Mouse (Mus musculus) spleen, postnatal 14 days (tissue): Measurements from ENCODE around the gene Spata3.

ENCODE experiments used
- DNase-seq, 2 experiments: peaks; one replicate each; pipeline ENCODE4 v3.0.0; 2021 to 2022; ENCODE audit warnings: low spot score in 2 of 2

The Spata3 gene

DNA sequence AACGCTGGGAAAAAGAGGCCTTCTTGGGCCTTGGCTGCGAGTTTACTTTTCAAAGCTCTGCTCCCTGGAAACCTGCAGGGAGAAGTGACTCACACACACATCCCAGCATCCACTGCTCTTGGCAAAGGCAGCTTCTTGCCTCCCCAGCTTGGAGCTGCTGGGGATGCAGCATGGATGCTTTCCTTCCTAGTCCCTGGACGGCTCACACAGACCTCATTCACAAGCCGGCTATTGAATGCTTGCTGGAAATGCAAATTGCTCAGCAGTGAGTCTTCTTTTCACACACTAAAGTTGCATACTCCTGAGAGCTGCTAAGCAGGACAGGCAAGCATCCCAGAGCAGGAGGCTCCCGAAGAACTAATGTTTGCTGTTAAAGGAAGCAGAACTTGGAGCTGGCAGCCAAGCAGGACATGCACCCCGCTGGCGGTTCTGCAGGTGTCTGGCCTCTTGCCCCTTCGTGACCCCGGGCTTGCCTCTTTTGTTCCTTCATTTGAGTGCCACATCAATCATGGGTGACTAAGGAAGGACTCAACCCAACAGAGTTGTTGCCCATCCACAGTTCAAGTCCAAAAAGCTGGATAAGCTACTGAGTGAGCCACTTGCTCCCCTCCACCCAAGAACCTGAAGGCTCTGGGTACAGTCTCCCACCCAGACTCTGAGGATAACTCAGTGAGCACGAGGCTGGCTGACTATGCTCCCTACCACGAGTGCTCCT is 15.8 kb downstream of the Spata3 start:
- DNase-seq = no peak

DNA sequence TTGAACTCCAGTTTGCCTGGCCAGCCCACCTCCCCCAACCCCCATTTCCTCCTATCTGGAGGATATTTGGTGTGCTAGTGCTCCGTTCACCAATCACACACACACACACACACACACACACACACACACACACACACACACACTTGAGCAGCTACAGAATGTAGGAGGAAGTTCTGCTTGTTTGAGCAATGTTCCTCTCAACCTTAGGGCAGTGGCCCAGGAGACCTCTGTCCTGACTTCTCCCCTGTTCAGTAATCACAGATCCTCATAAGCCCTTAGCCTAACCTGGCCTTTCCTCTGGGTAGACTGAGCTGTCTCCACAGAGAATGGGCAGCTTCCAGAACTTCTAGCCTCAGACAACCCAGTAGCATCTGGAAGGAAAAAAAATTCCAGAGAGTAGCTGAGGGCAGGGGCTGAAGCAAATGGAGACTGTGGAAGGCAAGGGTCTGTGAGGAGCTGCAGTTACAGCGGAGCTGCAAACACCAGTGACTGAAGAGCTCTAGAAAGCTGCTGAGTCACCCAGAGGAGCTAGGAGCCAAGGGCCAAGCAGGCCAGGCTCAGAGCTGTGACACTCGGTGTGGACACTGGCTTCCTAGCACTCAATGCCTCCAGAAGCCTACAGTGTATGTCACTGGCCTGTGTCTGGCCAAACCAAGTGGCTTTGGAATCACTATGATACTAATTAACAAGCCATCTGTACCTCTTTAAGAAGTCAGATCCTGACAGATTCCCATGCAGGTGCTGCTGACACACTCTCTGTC is 21.8 kb downstream of the Spata3 start:
- no peak for DNase-seq

DNA sequence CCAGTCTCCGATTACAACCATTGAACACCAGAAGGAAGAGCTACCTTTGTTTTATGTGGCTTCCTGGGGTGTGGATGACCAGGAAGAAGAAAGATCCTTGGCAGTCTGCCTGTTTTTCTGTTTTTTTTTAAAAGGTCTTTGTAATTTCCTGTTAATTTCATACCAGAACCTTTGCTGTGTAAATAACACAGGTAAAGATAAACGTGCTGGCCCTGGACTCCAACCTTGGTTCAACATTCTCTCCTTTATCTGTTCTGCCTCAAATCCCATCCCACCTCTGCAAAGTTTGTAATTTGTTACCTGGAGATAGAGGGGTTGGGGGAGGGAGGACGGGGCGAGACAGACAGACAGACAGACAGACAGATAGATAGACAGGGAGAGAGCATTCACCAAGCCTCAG is 23.5 kb downstream of the Spata3 start:
- DNase-seq = no peak

GRCm38 (mm10) chr1:86040817-86041216 is 24.2 kb downstream of the Spata3 start:
- DNase-seq = no peak

- no peak for DNase-seq
Measured at GRCm38 (mm10) chr1:86045056-86045455, 28.4 kb downstream of the Spata3 start.

DNA sequence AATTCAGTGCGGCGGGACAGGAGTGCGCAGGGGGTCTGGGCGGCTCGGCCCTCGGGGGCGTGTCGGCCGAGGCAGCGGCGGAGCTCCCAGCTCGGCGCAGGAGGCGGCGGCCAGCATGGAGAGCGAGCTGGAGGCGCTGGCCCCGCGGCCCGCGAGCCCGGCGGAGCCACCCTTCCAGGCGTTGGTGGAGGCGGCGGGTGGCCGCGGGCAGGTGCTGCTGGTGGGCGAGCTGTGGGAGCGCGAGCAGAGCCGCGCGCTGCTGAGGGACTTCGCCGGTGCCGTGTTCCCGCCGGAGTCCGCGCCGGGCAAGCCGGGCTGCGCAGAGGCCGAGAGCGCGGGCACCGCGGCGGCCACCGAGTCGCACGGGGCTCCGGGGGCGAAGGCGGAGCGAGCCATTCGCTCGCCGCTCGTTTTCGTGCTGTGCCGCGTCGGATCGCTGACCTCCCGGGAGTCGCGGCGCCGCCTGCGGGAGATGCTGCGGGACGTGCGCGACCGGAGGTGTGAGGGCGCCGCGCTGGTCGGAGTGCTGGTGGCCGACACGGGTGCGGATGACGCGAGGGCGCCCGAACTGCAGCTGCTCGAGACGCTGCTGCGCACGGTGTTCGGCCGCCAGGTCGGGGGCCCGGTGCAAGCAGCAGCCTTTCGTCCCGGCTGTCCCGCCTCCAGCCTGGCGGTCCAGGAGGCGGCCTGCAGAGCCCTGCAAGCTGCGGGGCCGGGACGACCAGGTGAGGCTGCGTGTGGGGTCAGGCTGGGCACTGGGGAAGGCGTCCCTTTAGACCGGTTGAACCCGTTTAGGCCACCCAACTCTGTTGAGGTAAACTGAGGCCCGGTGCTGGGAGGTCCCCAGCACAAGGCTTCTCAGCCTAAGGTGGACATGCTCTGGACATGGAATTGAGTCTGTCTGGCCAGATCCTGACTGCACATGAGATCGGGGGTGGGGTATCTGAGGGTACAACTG is 29.5 kb downstream of the Spata3 start, which contains the start of gene 2810459M11Rik:
Gene 2810459M11Rik, plus strand, starts transcription at position 16 of the 958 bp plus-strand sequence.
- no peak for DNase-seq

GRCm38 (mm10) chr1:86046833-86047563 is 30.4 kb downstream of the Spata3 start:
- DNase-seq = no peak

- DNase-seq = no peak
Measured at GRCm38 (mm10) chr1:86048231-86048630, 31.6 kb downstream of the Spata3 start.

GRCm38 (mm10) chr1:86048744-86049143 is 32.1 kb downstream of the Spata3 start:
- no peak for DNase-seq

GRCm38 (mm10) chr1:86053198-86053921 is 36.7 kb downstream of the Spata3 start:
- DNase-seq = no peak

DNA sequence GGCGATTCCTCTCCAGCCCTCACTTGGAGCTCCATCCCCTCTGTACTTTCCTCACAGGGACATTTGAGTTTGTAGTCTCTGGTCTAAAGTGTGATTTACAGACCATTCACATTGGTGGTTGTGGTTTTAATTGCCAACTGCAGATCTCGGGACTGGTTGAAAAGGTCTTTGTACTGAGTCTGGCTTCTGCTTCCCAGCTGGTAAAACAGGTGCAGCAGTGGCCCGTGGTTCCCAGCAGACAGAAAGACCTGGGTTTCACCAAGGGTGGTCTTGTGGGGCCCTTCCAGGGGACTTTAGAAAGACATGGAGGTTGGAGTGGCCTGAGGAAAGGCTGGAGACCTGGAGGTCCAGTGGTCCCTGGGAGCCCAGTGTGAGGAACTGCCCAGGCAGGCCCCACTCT is 38.3 kb downstream of the Spata3 start:
- no peak for DNase-seq

GRCm38 (mm10) chr1:86056284-86056683 is 39.7 kb downstream of the Spata3 start:
- no peak for DNase-seq

DNA sequence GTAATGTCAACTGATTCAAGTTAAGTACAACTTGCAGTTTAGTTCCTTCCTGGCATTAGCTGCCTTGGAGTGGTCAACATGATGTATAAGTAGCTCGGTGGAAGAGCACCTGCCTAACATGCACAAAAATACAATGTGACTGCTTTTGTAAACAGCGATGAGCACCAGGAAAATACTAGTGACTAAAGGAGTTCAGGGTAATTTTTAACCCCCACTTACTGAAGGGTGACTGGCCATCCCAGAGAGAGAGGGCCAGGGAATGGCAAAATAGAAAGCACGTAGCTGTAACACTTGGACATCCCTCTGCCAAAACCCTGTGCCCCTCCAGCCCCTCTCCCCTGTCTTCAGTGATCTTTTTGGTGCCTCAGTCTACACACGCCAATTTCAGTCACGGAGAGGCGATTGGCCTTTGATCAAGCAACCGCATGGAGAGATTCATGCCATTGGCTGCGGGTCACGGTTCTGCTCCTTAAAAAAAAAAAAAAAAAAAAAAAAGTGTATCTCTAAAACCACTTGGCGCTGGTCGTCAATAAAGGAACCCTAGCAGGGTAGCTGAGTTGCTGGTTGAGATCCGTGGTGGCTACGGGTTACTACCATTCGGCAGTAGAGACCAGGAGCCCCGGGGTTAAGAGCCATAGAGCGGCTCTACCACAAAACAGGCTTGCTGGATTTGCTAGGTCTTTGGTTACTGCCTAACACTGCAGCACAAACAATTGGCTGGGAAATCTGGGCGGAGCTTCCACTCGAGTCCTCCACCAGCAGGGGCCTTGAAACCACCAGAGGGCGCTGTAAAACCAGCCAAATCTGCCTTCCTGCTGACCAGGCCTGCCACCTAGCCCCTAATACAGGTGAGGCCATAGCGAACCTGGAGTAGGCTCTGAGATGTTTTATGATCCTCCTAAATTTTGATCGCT is 42.5 kb downstream of the Spata3 start:
- DNase-seq = peak; percentile 75 to 87

DNA sequence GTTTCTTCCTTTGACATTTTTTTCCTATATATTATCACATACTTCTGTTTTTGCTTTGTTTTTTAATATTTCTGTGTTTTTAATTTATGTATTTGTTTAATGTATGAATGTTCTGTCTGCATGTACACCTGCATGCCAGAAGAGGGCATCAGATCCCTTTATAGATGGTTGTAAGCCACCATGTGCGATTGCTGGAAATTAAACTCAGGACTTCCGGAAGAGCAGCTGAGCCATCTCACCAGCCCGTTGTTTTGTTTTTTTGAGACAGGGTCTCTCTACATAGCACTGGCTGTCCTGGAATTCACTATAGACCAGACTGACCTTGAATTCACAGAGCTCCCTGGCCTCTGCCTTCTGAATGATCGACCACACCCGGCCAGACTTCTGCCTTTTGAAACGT is 45.9 kb downstream of the Spata3 start:
- DNase-seq = no peak

DNA sequence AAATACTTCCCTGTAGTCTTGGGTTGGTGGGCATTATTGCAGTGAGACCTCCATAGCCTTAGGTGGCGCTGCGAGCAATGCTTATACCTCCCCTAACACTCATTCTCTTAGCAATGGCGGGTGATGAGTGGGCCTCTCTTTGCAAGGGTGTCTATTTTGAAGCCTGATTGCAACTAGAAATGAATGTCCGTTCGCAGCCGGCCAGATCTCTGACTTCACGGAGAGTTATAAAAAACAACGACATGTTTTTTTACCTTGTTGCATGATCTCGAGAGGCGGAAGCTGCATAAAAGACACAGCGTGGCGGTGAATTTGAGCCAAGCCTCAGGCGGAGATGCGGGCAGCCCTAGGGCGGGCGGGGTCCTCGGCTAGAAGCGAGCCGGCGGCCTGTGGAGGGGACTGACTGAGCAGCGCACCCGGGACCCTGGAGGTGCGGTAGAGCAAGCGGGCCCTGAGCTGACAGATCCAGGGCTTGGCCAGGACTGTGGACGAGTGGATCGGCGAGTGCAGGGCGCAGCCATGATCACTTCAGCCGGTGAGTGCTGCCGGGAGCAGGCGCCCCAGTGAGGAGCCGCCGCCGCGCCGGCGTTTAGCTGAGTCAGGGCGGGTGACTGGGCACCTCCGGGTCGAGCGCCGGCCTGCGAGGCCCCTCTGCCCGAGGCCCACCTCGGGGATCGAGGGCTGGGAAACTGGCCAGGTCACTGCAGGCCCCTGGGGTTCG is 47.8 kb downstream of the Spata3 start, which contains the start of gene Psmd1:
Gene Psmd1, plus strand, starts transcription at position 117 of the 721 bp plus-strand sequence.
- DNase-seq = peak; percentile 83 to 90

DNA sequence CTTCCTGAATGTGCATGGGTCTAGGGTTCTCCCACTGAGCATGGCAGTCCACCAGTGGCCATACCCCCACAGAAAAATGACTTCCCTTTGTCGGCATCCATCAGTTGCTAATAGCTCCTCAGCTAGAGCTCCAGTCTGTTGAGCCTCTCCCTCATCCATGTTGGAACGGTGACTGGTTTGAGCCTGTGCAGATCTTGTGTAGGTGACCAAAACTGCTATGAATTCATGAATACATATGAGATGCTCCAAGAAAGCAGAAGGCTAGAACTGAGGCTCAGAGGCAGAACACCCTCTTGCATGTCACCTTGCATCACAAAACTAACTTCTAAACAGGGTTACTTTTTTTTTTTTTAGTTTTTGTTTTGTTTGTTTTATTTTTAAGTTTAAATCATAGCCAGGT is 59.9 kb downstream of the Spata3 start:
- no peak for DNase-seq
